Mouse (Mus musculus) CD4-positive, CD25-positive, alpha-beta regulatory T cell, adult 2 months (primary cell): Measurements from ENCODE around the gene Mrs2.
A peak's percentile ranks its signal among the peaks of the same experiment; 100 is the strongest.
"Not testable (repeated sequence)": the region's sequence is repeated elsewhere in the genome, so short reads cannot be mapped to it uniquely, and the experiment has no call there.

Experiments
- DNase-seq: peaks from one replicate; pipeline ENCODE4 v3.0.0-alpha.2; 2012; ENCODE audit warnings: low read depth, low spot score

Gene Mrs2

DNA sequence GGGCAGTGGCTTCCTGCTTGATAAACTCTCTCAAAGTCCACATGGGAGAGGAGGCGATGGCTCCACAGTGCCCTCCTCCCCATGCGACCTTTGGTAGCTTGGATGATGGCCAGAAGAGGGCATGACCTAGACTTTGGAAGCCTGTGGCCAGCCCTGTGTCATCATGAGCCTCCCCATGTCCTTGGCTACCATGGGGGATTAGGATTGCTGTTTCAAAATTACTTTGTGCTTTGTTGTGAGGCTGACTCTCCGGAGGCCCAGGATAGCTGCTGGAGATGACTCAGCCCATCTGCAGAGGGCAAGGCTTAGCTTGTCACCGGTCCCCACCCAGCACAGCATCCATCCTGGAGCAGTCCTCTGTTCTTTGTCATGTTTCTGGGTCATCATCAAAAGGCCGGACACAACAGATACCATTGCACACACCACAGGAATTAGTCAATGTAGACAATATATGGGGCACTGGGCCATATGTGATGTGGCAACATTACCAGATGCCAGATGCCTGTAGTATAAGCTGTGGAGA, 42.3 kb downstream of the Mrs2 start:
- DNase-seq = no peak

- DNase-seq = no peak
Observed at GRCm38 (mm10) chr13:24976384-24976783, 43.8 kb downstream of the Mrs2 start.

- DNase-seq = not testable (repeated sequence)
Observed at GRCm38 (mm10) chr13:24971776-24972175, 48.4 kb downstream of the Mrs2 start.

DNA sequence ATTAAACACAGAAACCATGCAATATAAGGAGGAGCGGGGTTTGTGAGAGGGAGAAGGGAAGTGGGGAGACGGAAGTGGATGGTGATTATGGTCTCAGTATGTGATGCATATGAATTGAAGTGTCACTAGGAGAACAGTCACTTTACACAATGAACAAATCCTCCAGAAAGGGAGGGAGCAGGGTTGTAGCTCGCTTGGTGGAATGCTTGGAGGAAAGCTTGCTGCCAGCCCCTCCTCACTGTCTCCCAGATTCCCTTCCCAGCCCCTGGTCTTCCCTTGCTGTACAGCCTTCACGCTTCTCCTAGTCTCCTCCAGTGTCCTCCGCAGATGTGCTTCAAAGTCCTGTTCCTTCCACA, 54.4 kb downstream of the Mrs2 start:
- DNase-seq = no peak

DNA sequence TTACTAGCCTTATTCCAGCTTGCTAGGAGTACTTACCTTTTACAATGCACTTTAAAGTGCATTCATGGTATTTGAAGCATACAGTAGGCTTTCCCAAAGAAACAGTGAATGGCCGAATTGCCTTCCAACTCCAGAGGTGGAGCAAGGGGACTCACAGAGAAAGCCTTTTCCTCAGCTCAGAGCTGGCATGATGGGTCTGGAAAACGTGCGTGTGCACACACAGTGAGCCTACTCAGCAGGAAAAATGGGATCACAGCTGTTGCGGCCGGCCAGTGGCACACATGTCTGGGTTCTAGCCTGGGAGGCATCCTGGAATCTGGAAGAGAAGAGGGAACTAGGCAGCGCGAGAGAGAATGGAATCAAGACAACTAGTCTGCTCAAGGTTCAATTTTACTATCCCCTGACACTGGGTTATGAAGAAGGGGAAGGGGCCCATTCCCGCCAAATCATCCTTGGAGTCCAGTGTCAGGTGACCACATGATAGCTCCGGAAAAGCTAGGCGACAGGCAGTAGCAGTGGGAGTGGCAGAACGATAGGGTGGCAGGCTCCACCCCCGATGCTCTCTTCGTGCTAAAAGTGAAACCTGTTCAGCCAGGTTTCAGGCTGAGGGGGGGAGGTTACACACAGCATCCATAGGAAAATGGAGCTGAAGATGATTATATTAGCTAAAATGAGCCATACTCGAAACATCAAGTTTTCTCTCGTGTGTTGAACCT, 54.9 kb downstream of the Mrs2 start:
- DNase-seq = peak; percentile 74

- peak; percentile 63 for DNase-seq
Observed at GRCm38 (mm10) chr13:24962119-24962518, 58.1 kb downstream of the Mrs2 start.

DNA sequence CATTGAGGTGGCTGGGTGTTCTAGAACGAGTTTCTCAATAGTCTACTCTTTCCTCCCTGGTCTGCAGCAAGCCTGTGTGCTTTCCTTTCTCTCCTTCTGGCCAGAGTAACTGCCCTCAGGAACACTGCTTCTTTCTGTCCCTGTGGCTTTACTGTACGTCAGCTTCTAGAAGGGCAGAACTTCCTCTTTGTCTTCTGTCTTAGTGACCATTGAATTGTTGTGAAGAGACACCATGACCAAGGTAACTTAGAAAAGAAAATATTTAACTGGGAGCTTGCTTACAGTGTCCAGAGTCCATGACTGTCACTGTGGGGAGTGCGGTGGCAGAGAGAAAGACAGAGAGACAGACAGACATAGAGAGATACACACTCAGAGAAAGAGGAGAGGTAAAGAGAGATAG, 60.1 kb downstream of the Mrs2 start:
- no peak for DNase-seq

- no peak for DNase-seq
Observed at GRCm38 (mm10) chr13:24958671-24959070, 61.5 kb downstream of the Mrs2 start.

DNA sequence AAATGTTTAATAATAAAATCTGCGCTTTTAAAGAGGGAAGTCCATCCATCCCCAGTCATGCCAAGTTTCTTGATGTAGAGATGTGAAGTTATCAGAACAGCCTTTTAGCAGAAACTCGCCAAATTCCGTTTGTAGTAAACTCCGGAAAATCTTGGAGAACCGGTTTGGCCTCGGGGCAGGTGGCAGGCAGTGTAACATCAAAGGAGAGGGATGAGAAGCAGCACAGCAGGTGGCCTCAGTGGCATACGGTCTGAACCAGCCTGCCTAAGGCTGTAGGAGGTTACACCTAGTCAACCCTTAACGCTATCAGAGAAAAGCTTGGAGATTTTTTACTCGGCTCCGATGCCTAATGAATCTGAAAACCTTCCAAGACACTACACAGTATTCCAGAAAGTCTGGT, 64.7 kb downstream of the Mrs2 start:
- no peak for DNase-seq

GRCm38 (mm10) chr13:24955091-24955490, 65.1 kb downstream of the Mrs2 start:
- DNase-seq = no peak

- DNase-seq = no peak
Observed at GRCm38 (mm10) chr13:24952659-24953058, 67.5 kb downstream of the Mrs2 start.

GRCm38 (mm10) chr13:24948870-24949269, 71.3 kb downstream of the Mrs2 start:
- no peak for DNase-seq

DNA sequence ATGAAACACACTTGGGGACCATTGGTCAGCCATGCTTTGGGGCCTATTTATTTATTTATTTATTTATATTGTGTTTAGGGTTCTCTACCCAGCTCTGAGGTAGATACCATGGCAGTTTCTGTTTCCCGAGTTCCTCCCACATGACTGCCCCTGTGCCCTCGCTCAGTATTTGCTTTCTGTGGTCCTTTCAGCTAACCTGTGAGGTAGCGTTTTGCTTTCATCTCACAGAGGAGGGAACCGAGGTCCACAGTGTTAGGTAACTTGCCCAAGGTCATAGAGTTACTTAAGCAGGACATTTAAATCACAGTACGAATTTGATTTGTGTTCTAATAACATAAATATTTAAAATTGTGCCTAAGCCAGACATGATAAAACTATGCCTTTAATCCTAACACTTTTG, 73.0 kb downstream of the Mrs2 start:
- DNase-seq = no peak

GRCm38 (mm10) chr13:24945567-24945966, 74.6 kb downstream of the Mrs2 start:
- DNase-seq = no peak

- no peak for DNase-seq
Observed at GRCm38 (mm10) chr13:24943303-24943702, 76.9 kb downstream of the Mrs2 start.

DNA sequence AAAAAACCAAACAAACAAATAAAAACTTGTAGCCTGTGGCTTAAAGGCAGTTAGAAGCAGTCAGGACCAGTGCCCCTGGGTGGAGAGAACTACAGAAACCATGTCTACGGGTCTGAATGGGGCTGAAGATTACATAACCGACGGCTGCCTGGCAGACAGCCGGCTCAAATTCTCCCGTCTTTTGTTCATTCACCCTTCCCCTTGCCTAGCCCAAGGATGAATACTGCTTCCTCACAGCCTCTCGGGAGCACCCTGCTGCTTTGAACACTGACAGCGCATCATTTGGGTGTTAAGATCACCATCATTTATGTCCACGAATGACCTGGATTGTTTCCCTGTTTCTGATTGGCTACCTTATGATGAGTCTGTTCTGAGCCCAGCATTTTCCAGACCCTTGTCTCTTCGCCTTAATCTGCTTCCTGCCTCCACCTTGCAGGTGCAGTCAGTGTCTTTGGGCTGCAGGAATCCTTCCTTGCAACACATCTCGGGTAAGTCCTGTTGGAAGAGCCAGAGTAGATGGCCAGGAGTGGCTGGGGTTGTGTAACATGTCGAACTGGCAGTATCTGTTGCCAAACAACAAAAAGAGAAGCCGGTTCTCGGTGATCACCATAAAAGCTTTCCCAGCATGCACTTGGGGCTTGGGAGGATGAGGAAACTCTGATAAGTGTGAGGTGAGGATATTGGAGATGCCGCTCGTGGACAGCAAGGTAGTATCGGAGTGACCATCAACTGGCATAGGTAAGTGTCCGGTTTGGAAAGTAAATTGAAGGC, 77.5 kb downstream of the Mrs2 start, which contains the start of gene Gpld1:
Gene Gpld1, plus strand, starts transcription at position 641 of the 771 bp plus-strand sequence.
- DNase-seq = no peak

- no peak for DNase-seq
Observed at GRCm38 (mm10) chr13:24939472-24939871, 80.7 kb downstream of the Mrs2 start.

DNA sequence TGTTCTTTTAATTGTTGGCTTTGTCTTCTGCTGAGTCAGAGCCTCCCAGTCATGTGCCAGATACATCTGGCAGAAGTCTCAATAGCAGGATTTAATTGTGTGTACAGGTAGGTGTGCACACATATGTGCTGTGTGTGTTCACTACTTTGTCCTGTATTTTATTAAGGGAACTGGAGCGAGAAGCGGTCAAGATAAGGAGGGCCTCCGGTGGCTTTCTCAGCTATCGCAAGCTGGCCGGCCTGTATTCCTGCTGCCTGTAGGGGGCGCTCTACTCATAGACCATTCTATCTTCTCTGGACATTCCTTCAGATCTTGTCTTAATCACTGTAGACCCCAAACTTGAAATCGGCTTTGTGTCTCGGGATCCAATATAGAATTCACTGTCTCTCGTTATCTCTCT, 81.5 kb downstream of the Mrs2 start:
- DNase-seq = peak; percentile 80

DNA sequence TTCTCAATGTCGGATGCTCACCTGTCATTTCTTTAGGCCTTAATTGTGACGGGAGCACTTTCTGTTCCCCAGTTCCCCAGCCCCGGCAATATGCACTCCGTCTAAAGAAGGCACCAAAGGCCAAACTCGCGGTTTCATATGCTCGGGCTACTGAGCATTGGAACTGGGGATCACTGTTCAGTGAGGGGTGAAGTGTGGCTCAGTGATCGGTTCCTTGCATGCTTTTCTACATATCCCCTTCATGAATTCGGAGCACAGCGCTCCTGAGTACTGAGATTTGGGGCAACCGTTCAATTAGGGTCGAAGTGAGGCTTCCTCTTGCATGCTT, 82.4 kb downstream of the Mrs2 start:
- DNase-seq = no peak
